Mouse (Mus musculus) brown adipose tissue, adult 24 weeks (tissue): ENCODE results near the gene Hist1h2af. TPM values are rescaled to one million over a fixed set of nuclear protein-coding genes. Genes with fewer than 3 reads are reported as not detected.
"Not testable (repeated sequence)": the region's sequence is repeated elsewhere in the genome, so short reads cannot be mapped to it uniquely, and the experiment has no call there.

Source experiments
- H3K27ac ChIP-seq: fragments of 200-500 bp; replicated peaks from 2 replicates; pipeline ENCODE4 v1.5.1; 2012; ENCODE audit warnings: low read depth, mild to moderate bottlenecking, low read length
- H3K4me1 ChIP-seq: fragments of 200-500 bp; 2 replicates; pipeline ENCODE4 v1.6.1; 2012; ENCODE audit warnings: low read length, mixed read lengths; ENCODE audit not compliant: control insufficient read depth, insufficient read depth, insufficient read length
- H3K4me3 ChIP-seq: fragments of 200-500 bp; 2 replicates; pipeline ENCODE4 v1.5.1; 2012; ENCODE audit warnings: low read depth, mild to moderate bottlenecking, low read length, moderate library complexity; ENCODE audit not compliant: insufficient read depth
- polyA plus RNA-seq: library from polyadenylated mRNA; stranded (reverse); fragments of >200 nt; gene quantifications from 2 replicates; pipeline ENCODE4 v1.2.4, GENCODE M21; 2012; ENCODE audit not compliant: missing spikeins, insufficient read depth, insufficient read length

Gene Hist1h2af
- polyA plus RNA-seq, 1 experiment, result not detected

- H3K27ac ChIP-seq, result no peak overlapping the region
- no peak overlapping the region for H3K4me3 ChIP-seq
- H3K4me1 ChIP-seq, result 0 out of 2 replicates have a peak, but pooled peaks cover 2% of the 10 kb centered on the region
These were observed 38.7 kb downstream of the Hist1h2af start for GRCm38 (mm10) chr13:23572218-23573033.

- peak overlapping the region; percentile 49 for H3K4me3 ChIP-seq
- H3K27ac ChIP-seq, result not testable (repeated sequence)
These were observed 39.6 kb downstream of the Hist1h2af start for GRCm38 (mm10) chr13:23573034-23573897.

GRCm38 (mm10) chr13:23573898-23574524, 40.3 kb downstream of the Hist1h2af start, which contains the start of the genes Hist1h2bf and Hist1h2ad:
Hist1h2bf (minus strand) TSS chr13:23574196.
Hist1h2ad (plus strand) TSS chr13:23574381.
- H3K4me3 ChIP-seq, result peak within 1 kb of the TSS; percentile 49
- peak within 1 kb of the TSS; percentile 42; the same call in 1 of the 2 replicates for H3K27ac ChIP-seq
- H3K4me1 ChIP-seq, result not testable (repeated sequence)

More at GRCm38 (mm10) chr13:23573034-23573897, 39.6 kb downstream of the Hist1h2af start:
- not testable (repeated sequence) for H3K4me1 ChIP-seq

- not testable (repeated sequence) for H3K27ac ChIP-seq, H3K4me1 ChIP-seq
- H3K4me3 ChIP-seq, result peak overlapping the region; percentile 28
These were observed 41.0 kb downstream of the Hist1h2af start for GRCm38 (mm10) chr13:23574546-23575170.

GRCm38 (mm10) chr13:23575271-23575851, 41.7 kb downstream of the Hist1h2af start, which contains the start of gene Hist1h3d:
Hist1h3d (plus strand) TSS chr13:23575763.
- Histone ChIP-seq H3K27ac (no peak within 1 kb of the TSS), H3K4me1 (0 out of 2 replicates have a peak, but pooled peaks cover 2% of the 10 kb centered on the region), H3K4me3 (peak within 1 kb of the TSS; percentile 59)

- peak overlapping the region; percentile 59 for H3K4me3 ChIP-seq
- not testable (repeated sequence) for H3K27ac ChIP-seq
These were observed 42.2 kb downstream of the Hist1h2af start for GRCm38 (mm10) chr13:23575864-23576313.

GRCm38 (mm10) chr13:23576351-23576881, 42.7 kb downstream of the Hist1h2af start:
- H3K27ac ChIP-seq, result no peak overlapping the region

More at GRCm38 (mm10) chr13:23575864-23576313, 42.2 kb downstream of the Hist1h2af start:
- not testable (repeated sequence) for H3K4me1 ChIP-seq

GRCm38 (mm10) chr13:23576906-23577639, 43.4 kb downstream of the Hist1h2af start:
- H3K27ac ChIP-seq, result no peak overlapping the region
- H3K4me3 ChIP-seq, result no peak overlapping the region
- 0 out of 2 replicates have a peak, but pooled peaks cover 2% of the 10 kb centered on the region for H3K4me1 ChIP-seq

More at GRCm38 (mm10) chr13:23576351-23576881, 42.7 kb downstream of the Hist1h2af start:
- Histone ChIP-seq H3K4me3 (0 out of 2 replicates have a peak overlapping the region, but pooled peaks have one; percentile 6), H3K4me1 (0 out of 2 replicates have a peak, but pooled peaks cover 2% of the 10 kb centered on the region)

- H3K4me1 ChIP-seq, result peaks cover 4% of the 10 kb centered on the region; the same call in 1 of the 2 replicates
- H3K27ac ChIP-seq, result no peak overlapping the region
- H3K4me3 ChIP-seq, result no peak overlapping the region
These were observed 44.1 kb downstream of the Hist1h2af start for GRCm38 (mm10) chr13:23577835-23578234.

- no peak within 1 kb of the TSS for H3K27ac ChIP-seq
- peaks cover 11% of the 10 kb centered on the region; the same call in 1 of the 2 replicates for H3K4me1 ChIP-seq
- H3K4me3 ChIP-seq, result peak within 1 kb of the TSS; percentile 54
These were observed 47.9 kb downstream of the Hist1h2af start, which contains the start of gene Hist1h4d for GRCm38 (mm10) chr13:23581408-23582218. Hist1h4d (plus strand) TSS chr13:23581598.

GRCm38 (mm10) chr13:23582219-23583056, 48.7 kb downstream of the Hist1h2af start:
- Histone ChIP-seq H3K4me3 (peak overlapping the region; percentile 54), H3K27ac (no peak overlapping the region), H3K4me1 (peaks cover 11% of the 10 kb centered on the region; the same call in 1 of the 2 replicates)
